Mouse (Mus musculus) kidney, postnatal 0 days (tissue): ENCODE results near the gene Rapgefl1. TPM values are rescaled to one million over a fixed set of nuclear protein-coding genes. Genes with fewer than 3 reads are reported as not detected.

Experiments used
- ATAC-seq: fragments of 200-750 bp; cut with Nextera tagmentation; replicated peaks from 2 replicates; pipeline ENCODE4 v1.8.0; 2017; ENCODE audit warnings: low read depth, moderate number of reproducible peaks, moderate TSS enrichment, moderate library complexity; ENCODE audit not compliant: low FRiP score
- DNase-seq: peaks from one replicate; pipeline ENCODE4 v3.0.0-alpha.2; 2016; ENCODE audit warnings: low spot score
- H3K27ac ChIP-seq: fragments of 300-500 bp; sonication (generic); 2 replicates; pipeline ENCODE4 v1.5.1; 2014; ENCODE audit warnings: mild to moderate bottlenecking
- H3K27me3 ChIP-seq: fragments of 300-500 bp; sonication (generic); 2 replicates; pipeline ENCODE4 v1.6.1; 2014; ENCODE audit warnings: low read length, mixed read lengths; ENCODE audit not compliant: insufficient read depth
- H3K36me3 ChIP-seq: fragments of 300-500 bp; sonication (generic); 2 replicates; pipeline ENCODE4 v1.6.1; 2014; ENCODE audit warnings: low read length, mixed read lengths; ENCODE audit not compliant: insufficient read depth
- H3K4me1 ChIP-seq: fragments of 300-500 bp; sonication (generic); replicated peaks from 2 replicates; pipeline ENCODE4 v1.6.1; 2014; ENCODE audit warnings: antibody characterized with exemption, low read length, mixed read lengths; ENCODE audit not compliant: insufficient read depth
- H3K4me2 ChIP-seq: fragments of 300-500 bp; sonication (generic); 2 replicates; pipeline ENCODE4 v1.6.1; 2014; ENCODE audit warnings: mild to moderate bottlenecking, low read length, moderate library complexity, mixed read lengths
- H3K4me3 ChIP-seq: fragments of 300-500 bp; sonication (generic); replicated peaks from 2 replicates; pipeline ENCODE4 v1.5.1; 2014; ENCODE audit warnings: low read depth, low read length
- H3K9ac ChIP-seq: fragments of 300-500 bp; sonication (generic); 2 replicates; pipeline ENCODE4 v1.6.1; 2014; ENCODE audit warnings: low read depth, low read length
- H3K9me3 ChIP-seq: fragments of 300-500 bp; sonication (generic); replicated peaks from 2 replicates; pipeline ENCODE4 v1.6.1; 2016; ENCODE audit warnings: low read length, inconsistent platforms, mixed read lengths
- CTCF ChIP-seq: IDR thresholded peaks from 2 replicates; pipeline ENCODE4 v1.5.1; 2016; ENCODE audit warnings: antibody characterized with exemption, low read depth, mild to moderate bottlenecking, moderate library complexity
- WGBS: fragments of 180-500 bp; shearing (Covaris S2); extraction: QIAGEN DNeasy Blood & Tissue Kit; methylation state at CpG from one replicate; pipeline ENCODE4 v1.1.7; 2014; 5-methylcytosine and 5-hydroxymethylcytosine counted together
- polyA plus RNA-seq: library from polyadenylated mRNA; unstranded; fragments of >200 nt; fragmentation: Nextera tagmentation; extraction: Ambion mirVana; gene quantifications from 2 replicates; pipeline ENCODE4 v1.2.1, GENCODE M21; 2015

The Rapgefl1 gene
- polyA plus RNA-seq, 1 experiment from 2014 or later: 1.0 TPM

DNA sequence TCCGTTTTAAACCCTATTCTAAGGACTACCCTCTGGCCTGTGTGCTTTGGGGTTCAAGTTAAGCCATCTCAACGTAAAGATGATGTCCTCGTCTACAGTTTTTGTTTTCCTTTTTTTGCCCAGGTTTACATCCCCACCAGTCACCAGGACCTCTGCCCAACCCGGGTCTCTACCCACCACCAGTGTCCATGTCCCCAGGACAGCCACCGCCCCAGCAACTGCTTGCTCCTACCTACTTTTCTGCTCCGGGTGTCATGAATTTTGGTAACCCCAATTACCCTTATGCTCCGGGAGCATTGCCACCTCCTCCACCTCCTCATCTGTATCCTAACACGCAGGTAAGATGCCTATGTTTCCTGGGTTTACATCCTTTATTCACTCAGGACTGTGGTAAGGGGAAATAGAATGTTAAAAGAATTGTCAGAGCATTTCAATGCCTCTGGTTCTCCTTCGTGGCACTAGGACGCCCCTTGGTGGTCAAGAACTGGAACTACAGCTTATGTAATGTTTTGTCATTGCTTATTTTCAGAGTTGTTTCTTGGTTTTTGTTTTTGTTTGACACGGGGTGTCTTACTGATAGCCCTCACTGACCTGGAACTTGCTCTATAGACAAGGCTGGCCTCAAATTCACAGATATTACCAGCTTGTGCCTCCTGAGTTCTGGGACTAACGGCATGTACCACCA is 7.4 kb upstream of the Rapgefl1 start:
- H3K36me3 ChIP-seq: peaks cover 65% of the 10 kb centered on the region
- no peak overlapping the region for H3K4me2 ChIP-seq
- ATAC-seq (no peak), DNase-seq (peak; percentile 82)
- no peak overlapping the region for H3K27ac ChIP-seq
- H3K4me1 ChIP-seq: no peaks in the 10 kb centered on the region
- TF ChIP-seq CTCF: peak; percentile 85
- no peak overlapping the region for H3K4me3 ChIP-seq
- 66% methylated on average over 12 of the region's 12 CpGs for WGBS
- no peak overlapping the region for H3K9ac ChIP-seq
- no peaks in the 10 kb centered on the region for H3K27me3 ChIP-seq
- no peaks in the 10 kb centered on the region for H3K9me3 ChIP-seq

DNA sequence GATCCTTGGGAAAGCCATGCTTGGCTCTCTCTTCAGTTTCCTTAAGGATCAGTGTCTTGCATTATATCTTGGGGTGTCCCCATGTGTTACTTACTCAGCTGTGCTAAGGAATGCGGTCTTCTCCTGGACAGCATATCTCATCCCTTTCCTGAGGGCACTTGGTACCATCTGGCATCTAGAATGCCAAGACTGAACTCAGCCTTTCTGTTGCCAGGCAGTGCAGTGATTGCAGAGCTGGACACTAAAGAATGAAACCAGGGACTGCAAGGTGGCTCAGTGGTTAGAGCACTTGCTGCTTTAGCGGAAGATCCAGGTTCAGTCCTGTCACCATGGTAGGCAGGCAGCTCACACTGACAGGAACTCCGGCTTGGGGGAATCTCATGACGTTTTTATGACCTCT is 6.7 kb upstream of the Rapgefl1 start:
- ATAC-seq (no peak), DNase-seq (no peak)
- no peaks in the 10 kb centered on the region for H3K9me3 ChIP-seq
- no peak overlapping the region for H3K27ac ChIP-seq
- no peak overlapping the region for H3K4me2 ChIP-seq
- H3K4me3 ChIP-seq: no peak overlapping the region
- H3K9ac ChIP-seq: no peak overlapping the region
- no peak for TF ChIP-seq CTCF
- H3K4me1 ChIP-seq: no peaks in the 10 kb centered on the region
- peaks cover 60% of the 10 kb centered on the region for H3K36me3 ChIP-seq
- no peaks in the 10 kb centered on the region for H3K27me3 ChIP-seq
- 48% methylated on average over 4 of the region's 4 CpGs for WGBS

DNA sequence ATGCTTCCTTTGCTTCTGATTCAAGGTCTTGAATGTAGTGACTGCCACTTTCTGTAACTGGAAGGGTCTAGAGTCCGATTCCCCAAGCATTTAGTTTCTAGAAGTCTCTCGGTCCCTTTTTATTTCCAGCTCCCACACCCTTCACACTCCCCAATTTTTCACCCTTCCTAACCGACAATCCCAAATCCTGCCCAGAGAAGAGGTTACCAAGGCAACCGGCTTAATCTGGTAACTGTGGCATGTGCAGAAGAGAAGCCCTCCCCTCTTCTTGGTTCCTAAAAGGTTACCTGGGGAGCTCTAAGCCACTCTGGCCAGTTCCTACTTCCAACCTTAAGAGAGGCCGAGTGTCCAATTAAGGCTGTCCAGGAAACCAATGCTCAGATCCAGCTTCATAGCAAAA is 1.3 kb upstream of the Rapgefl1 start:
- ATAC-seq: no peak
- H3K27me3 ChIP-seq: no peaks in the 10 kb centered on the region
- no peak overlapping the region for H3K27ac ChIP-seq
- no peak overlapping the region for H3K9ac ChIP-seq
- peaks cover 17% of the 10 kb centered on the region for H3K4me1 ChIP-seq
- peaks cover 29% of the 10 kb centered on the region for H3K36me3 ChIP-seq
- no peak for TF ChIP-seq CTCF
- DNase-seq: no peak
- no peak overlapping the region for H3K4me2 ChIP-seq
- WGBS: 59% methylated on average over 5 of the region's 5 CpGs
- no peaks in the 10 kb centered on the region for H3K9me3 ChIP-seq
- H3K4me3 ChIP-seq: no peak overlapping the region

DNA sequence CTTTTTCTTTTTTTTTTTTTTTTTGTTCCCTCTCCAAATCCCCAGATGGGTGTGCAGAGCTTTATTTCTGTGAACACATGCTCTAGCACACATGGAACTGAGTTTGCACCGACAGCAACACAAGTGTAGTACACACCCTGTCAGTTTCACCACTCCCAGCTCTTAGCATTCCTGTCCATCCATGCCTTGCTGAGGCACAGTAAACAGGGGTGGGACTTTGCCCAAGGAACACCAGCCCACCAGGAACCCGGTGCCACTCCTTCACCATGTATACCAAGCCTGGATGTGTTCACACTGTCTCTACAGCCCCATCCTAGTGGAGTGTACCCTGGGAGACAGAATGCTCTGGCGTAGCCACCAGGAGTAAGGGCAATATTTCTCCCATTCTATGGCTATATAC is 860 bp upstream of the Rapgefl1 start:
- H3K27ac ChIP-seq: no peak overlapping the region
- peaks cover 29% of the 10 kb centered on the region for H3K36me3 ChIP-seq
- H3K9ac ChIP-seq: no peak overlapping the region
- peaks cover 17% of the 10 kb centered on the region for H3K4me1 ChIP-seq
- H3K4me2 ChIP-seq: no peak overlapping the region
- TF ChIP-seq CTCF: no peak
- WGBS: 54% methylated on average over 3 of the region's 3 CpGs
- no peak overlapping the region for H3K4me3 ChIP-seq
- no peak for DNase-seq
- no peak for ATAC-seq
- H3K27me3 ChIP-seq: no peaks in the 10 kb centered on the region
- H3K9me3 ChIP-seq: no peaks in the 10 kb centered on the region

DNA sequence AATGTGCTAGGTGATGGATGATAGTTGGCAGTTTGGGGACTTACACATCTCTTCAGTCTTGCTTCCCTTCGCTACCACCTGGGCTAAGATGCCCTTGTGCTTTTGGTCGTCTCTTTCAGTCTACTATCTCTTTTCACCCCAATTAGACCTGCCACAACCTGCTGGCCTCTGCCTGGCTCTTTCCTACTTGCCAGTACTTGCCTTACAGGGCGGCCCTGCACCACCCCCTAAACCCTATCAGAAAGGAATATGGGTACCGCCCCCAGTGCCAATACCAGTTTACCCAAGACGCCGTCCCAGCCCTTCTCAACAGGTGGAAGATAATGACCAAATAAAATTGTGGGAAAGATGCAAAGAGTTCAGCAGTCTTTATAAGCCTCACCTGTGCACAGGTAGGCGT is 457 bp upstream of the Rapgefl1 start:
- Histone ChIP-seq H3K27ac (no peak overlapping the region), H3K36me3 (peaks cover 27% of the 10 kb centered on the region), H3K4me3 (peak overlapping the region; percentile 53; the same call in 1 of the 2 replicates), H3K27me3 (no peaks in the 10 kb centered on the region), H3K4me2 (peak overlapping the region; percentile 100), H3K4me1 (peaks cover 17% of the 10 kb centered on the region), H3K9ac (peak overlapping the region; percentile 29; the same call in 1 of the 2 replicates), H3K9me3 (no peaks in the 10 kb centered on the region)
- 22% methylated on average over 7 of the region's 7 CpGs for WGBS
- no peak for DNase-seq
- TF ChIP-seq CTCF: no peak
- ATAC-seq: no peak

DNA sequence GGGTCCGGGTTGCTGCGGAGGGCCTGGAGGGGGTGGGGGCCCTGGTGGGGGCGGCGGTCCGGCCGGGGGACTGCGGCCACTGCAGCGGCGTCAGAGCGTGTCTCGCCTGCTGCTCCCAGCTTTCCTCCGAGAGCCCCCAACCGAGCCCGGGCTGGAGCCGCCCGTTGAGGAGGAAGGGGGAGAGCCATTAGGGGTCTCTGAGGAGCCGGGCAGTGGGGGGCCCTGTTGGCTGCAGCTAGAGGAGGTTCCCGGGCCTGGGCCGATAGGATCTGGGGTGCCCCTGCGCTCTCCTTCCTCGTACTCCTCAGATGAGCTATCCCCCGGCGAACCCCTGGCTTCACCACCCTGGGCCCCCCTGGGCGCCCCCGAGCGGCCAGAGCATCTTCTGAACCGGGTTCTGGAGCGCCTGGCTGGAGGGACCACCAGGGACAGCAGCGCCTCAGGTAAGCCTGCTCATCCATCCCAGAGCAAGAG is 683 bp downstream of the Rapgefl1 start:
- no peak for DNase-seq
- Histone ChIP-seq H3K9ac (peak overlapping the region; percentile 55), H3K4me3 (peak overlapping the region; percentile 53), H3K27me3 (no peaks in the 10 kb centered on the region), H3K4me1 (peaks cover 17% of the 10 kb centered on the region), H3K36me3 (peaks cover 19% of the 10 kb centered on the region), H3K27ac (no peak overlapping the region), H3K4me2 (peak overlapping the region; percentile 100), H3K9me3 (no peaks in the 10 kb centered on the region)
- WGBS: 3% methylated on average over 21 of the region's 29 CpGs
- ATAC-seq: 0 out of 2 replicates have a peak, but pooled peaks have one; percentile 10
- TF ChIP-seq CTCF: 0 out of 2 replicates have a peak, but pooled peaks have one; percentile 13

DNA sequence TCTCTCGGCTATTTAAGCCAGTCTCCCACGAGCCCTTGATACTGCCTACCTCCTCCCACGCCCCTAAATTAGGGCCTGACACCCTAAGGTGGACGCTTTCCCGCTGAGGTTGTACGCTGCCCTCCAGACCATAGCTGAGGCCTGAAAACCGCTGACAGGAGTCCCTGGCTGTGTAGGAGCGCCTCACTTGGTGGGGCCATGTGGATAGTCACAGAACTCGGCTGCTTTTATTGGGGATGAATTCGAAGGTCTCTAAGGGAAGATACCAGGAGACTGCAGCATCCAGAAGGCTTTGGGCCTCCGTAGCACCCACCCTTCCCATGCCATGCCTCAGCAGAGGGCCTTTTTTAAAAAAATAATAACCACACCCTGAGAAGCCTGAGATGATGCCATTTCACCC is 1.3 kb downstream of the Rapgefl1 start:
- Histone ChIP-seq H3K27me3 (no peaks in the 10 kb centered on the region), H3K4me3 (no peak overlapping the region; the same call in 1 of the 2 replicates), H3K9ac (no peak overlapping the region), H3K9me3 (no peaks in the 10 kb centered on the region), H3K4me2 (peak overlapping the region; percentile 100), H3K27ac (no peak overlapping the region), H3K36me3 (peaks cover 14% of the 10 kb centered on the region), H3K4me1 (peaks cover 17% of the 10 kb centered on the region)
- TF ChIP-seq CTCF: no peak
- DNase-seq (no peak), ATAC-seq (no peak)
- 37% methylated on average over 11 of the region's 11 CpGs for WGBS
